Mouse (Mus musculus) heart, embryonic 16.5 days (tissue): ENCODE data around the gene Lipk. TPM values are rescaled to one million over a fixed set of nuclear protein-coding genes. Genes with fewer than 3 reads are reported as not detected.

Experiments used
- ATAC-seq: fragments of 200-750 bp; cut with Nextera tagmentation; replicated peaks from 2 replicates; pipeline ENCODE4 v1.8.0; 2017; ENCODE audit warnings: moderate number of reproducible peaks; ENCODE audit not compliant: insufficient read depth, low FRiP score; ENCODE audit errors: extremely low read depth
- H3K27ac ChIP-seq: fragments of 300-500 bp; sonication (generic); 2 replicates; pipeline ENCODE4 v1.5.1; 2014; ENCODE audit warnings: mild to moderate bottlenecking, low read length, control low read depth, moderate library complexity
- H3K27me3 ChIP-seq: fragments of 300-500 bp; sonication (generic); 2 replicates; pipeline ENCODE4 v1.6.1; 2014; ENCODE audit warnings: low read length, mixed read lengths; ENCODE audit not compliant: control insufficient read depth, insufficient read depth
- H3K36me3 ChIP-seq: fragments of 300-500 bp; sonication (generic); 2 replicates; pipeline ENCODE4 v1.6.1; 2014; ENCODE audit not compliant: control insufficient read depth, insufficient read depth
- H3K4me1 ChIP-seq: fragments of 300-500 bp; sonication (generic); 2 replicates; pipeline ENCODE4 v1.6.1; 2014; ENCODE audit warnings: low read length, mixed read lengths; ENCODE audit not compliant: control insufficient read depth, insufficient read depth
- H3K4me2 ChIP-seq: fragments of 300-500 bp; sonication (generic); 2 replicates; pipeline ENCODE4 v1.6.1; 2014; ENCODE audit warnings: low read depth, mild to moderate bottlenecking, control low read depth, low read length
- H3K4me3 ChIP-seq: fragments of 300-500 bp; sonication (generic); 2 replicates; pipeline ENCODE4 v1.5.1; 2014; ENCODE audit warnings: mild to moderate bottlenecking, control low read depth, low read length
- H3K9ac ChIP-seq: fragments of 300-500 bp; sonication (generic); 2 replicates; pipeline ENCODE4 v1.6.1; 2014; ENCODE audit warnings: low read length, control low read depth
- H3K9me3 ChIP-seq: fragments of 300-500 bp; sonication (generic); replicated peaks from 2 replicates; pipeline ENCODE4 v1.6.1; 2016; ENCODE audit warnings: low read length; ENCODE audit not compliant: control insufficient read depth
- WGBS: fragments of 180-500 bp; shearing (Covaris S2); extraction: QIAGEN DNeasy Blood & Tissue Kit; methylation state at CpG from one replicate; pipeline ENCODE4 v1.1.7; 2014; 5-methylcytosine and 5-hydroxymethylcytosine counted together
- polyA plus RNA-seq: library from polyadenylated mRNA; unstranded; fragments of >200 nt; fragmentation: Nextera tagmentation; extraction: Ambion mirVana; gene quantifications from 2 replicates; pipeline ENCODE4 v1.2.1, GENCODE M21; 2015

Gene Lipk
- not detected in 2 replicates for polyA plus RNA-seq

DNA sequence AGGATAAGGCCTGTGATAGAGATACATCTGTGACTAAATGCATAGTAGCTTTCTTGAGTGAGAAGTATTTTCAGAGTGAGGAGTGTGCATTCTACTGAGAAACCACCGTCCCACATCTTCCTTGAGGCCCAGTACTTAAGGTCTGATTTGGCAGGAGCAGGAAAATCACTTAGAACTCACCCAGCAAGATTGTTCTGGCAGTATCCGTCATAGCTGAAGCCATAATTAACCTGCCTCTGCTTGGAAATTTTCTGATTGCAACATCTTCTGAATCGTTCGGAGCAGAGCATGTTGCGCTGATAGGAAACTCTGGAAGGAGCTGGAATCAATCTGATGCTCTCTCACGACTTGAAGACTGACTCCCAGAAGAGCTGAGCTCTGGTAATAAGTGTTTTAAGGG lies at the start of gene Lipk:
Gene Lipk (plus strand): TSS at position 289 of the 400 bp plus-strand sequence.
- no peaks in the 10 kb centered on the region for H3K9me3 ChIP-seq
- H3K27me3 ChIP-seq = no peaks in the 10 kb centered on the region
- H3K4me1 ChIP-seq = no peaks in the 10 kb centered on the region
- H3K36me3 ChIP-seq = no peaks in the 10 kb centered on the region
- 78% methylated on average over 6 of the region's 6 CpGs for WGBS
- no peak within 1 kb of the TSS for H3K4me2 ChIP-seq
- ATAC-seq = no peak
- no peak within 1 kb of the TSS for H3K27ac ChIP-seq
- no peak within 1 kb of the TSS for H3K4me3 ChIP-seq
- no peak within 1 kb of the TSS for H3K9ac ChIP-seq

DNA sequence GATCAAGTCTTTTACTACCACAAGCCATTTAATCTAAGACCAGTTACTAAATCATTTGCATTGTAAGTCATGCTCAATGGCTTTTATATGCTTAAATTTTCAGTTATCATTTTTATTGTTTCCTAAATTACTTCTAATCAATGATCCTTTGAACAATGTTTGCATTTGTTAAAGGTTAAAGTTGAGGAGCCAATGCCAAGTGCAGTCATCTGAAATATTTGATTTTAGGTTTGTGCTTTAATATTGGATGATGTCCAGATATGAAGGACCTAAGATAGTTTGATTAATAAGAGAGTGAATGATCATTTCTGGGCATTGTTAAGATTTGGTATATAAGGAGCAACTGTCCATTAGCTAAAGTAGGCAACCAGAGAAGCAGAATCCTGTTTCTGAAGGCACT lies 47.2 kb upstream of the Lipk start, which contains the start of gene Lipf:
Gene Lipf (plus strand): TSS at position 301 of the 400 bp plus-strand sequence.
- Histone ChIP-seq H3K4me1 (no peaks in the 10 kb centered on the region), H3K27me3 (no peaks in the 10 kb centered on the region), H3K4me3 (no peak within 1 kb of the TSS), H3K9me3 (no peaks in the 10 kb centered on the region), H3K36me3 (no peaks in the 10 kb centered on the region), H3K4me2 (no peak within 1 kb of the TSS), H3K9ac (no peak within 1 kb of the TSS), H3K27ac (no peak within 1 kb of the TSS)
- no peak for ATAC-seq

DNA sequence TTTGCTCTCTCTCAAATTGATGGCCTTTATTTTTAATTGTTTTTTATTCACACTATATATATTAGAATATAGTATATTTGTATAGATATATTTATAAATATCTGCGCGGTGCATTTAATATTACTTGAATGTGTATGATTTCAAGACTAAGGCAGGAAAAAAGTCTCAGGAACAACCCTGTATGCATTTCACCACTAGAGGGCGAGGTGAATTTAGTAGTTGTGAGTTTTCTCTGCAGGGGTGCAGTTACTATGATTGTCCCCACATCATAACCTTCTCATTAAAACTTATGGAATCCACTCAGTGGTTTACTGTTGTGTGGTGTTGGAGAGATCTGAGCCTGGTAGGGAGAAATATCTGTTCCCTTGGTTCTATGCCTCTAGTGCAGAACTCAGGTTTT lies 29.1 kb upstream of the Lipk start:
- Histone ChIP-seq H3K4me1 (no peaks in the 10 kb centered on the region), H3K9ac (no peak overlapping the region), H3K27me3 (no peaks in the 10 kb centered on the region), H3K36me3 (no peaks in the 10 kb centered on the region), H3K4me2 (no peak overlapping the region), H3K4me3 (no peak overlapping the region), H3K9me3 (no peaks in the 10 kb centered on the region), H3K27ac (no peak overlapping the region)
- no peak for ATAC-seq
- WGBS = 42% methylated on average over 3 of the region's 3 CpGs

DNA sequence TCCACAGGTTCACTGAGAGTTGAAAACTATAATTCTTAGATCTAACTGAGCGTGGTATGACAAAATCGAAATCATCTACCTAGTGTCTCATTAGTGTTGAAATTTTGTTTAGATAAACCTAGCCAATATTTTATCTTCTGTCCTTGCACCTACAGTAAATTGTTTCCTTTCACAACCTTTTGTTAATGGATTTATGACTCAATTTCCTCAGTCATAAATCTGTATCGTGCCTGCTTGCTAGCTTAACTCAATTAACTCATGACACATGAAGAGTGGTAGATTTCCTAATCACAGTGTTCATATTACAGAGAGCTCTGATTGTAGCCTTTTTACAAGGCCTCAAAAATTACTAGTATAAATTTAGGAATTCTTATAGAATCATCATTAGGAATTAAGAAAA lies 25.0 kb upstream of the Lipk start:
- Histone ChIP-seq H3K9me3 (no peaks in the 10 kb centered on the region), H3K4me3 (no peak overlapping the region), H3K4me1 (no peaks in the 10 kb centered on the region), H3K36me3 (no peaks in the 10 kb centered on the region), H3K4me2 (no peak overlapping the region), H3K9ac (no peak overlapping the region), H3K27ac (no peak overlapping the region), H3K27me3 (no peaks in the 10 kb centered on the region)
- 78% methylated on average over 3 of the region's 3 CpGs for WGBS
- no peak for ATAC-seq

DNA sequence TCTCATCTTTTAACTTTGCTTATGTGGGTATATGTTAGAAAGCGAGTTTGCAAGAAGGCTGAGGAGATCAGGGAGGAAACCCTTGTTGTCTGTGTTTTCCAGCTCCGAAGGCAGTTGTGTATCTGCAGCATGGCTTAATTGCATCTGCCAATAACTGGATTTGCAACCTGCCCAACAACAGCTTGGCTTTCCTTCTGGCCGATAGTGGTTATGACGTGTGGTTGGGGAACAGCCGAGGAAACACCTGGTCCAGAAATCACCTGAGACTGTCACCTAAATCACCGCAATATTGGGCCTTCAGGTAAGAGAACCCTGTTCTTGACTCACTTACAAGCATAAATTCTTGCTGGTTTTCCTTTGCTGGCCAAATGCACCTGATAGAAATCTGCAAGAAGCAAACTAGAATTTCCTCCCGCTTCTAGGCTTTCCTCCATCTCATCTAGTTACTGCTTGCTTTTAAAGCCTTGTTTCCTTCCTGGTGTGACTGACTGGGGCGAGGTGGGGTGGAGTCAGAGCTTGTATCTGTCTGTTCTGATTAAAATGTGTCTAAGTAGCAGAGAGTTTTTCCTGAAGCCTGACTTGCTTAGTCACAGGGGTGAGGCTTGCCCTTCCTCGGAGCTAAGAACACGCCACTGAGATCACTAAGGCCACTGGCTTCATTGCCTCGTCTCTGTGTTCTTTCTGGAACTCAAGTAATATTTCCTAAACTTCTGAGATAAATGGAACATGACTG lies 13.5 kb downstream of the Lipk start:
- Histone ChIP-seq H3K36me3 (no peaks in the 10 kb centered on the region), H3K4me3 (no peak overlapping the region), H3K4me2 (no peak overlapping the region), H3K9ac (no peak overlapping the region), H3K27me3 (no peaks in the 10 kb centered on the region), H3K27ac (no peak overlapping the region), H3K4me1 (no peaks in the 10 kb centered on the region), H3K9me3 (no peaks in the 10 kb centered on the region)
- WGBS = 72% methylated on average over 11 of the region's 11 CpGs
- no peak for ATAC-seq

DNA sequence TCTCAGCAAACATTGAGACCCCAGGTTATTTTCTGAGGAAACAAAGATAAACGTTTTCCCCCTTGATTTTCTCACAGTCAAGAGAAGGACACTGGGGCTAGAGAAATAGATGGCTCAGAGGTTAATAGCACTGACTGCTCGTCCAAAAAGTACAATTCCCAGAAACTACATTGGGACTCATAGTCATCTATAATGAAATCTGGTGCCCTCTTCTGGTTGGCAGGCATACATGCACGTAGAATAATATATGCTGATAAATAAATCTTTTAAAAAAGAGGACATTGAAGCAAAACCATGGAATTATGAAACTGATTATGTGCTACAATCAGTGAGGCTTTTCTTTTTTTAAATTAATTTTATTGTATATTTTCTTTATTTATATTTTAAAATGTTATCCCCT lies 14.7 kb downstream of the Lipk start:
- no peak overlapping the region for H3K9ac ChIP-seq
- H3K4me3 ChIP-seq = no peak overlapping the region
- no peaks in the 10 kb centered on the region for H3K36me3 ChIP-seq
- H3K4me1 ChIP-seq = no peaks in the 10 kb centered on the region
- no peak for ATAC-seq
- no peak overlapping the region for H3K27ac ChIP-seq
- no peak overlapping the region for H3K4me2 ChIP-seq
- no peaks in the 10 kb centered on the region for H3K9me3 ChIP-seq
- 38% methylated on average over 3 of the region's 3 CpGs for WGBS
- H3K27me3 ChIP-seq = no peaks in the 10 kb centered on the region

DNA sequence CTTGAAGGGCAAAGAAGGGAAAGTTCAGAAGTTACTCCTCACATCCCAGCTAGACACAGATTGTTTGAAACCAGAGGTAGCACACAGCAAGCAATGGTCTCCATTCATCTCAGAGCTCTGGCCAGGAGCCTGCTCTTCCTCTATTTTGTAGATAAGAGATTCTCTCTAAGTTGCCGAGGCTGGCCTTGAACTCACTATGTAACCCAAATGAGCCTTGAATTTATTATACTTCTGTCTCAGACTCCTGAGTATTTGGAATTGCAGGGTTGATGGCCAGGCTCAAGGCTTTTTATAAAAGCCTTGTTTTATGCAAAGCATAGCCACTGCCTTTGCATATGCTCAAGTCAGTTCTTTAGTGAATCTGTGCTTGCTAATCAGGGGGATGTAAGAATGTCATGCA lies 31.6 kb downstream of the Lipk start:
- H3K9ac ChIP-seq = no peak overlapping the region
- no peak for ATAC-seq
- no peaks in the 10 kb centered on the region for H3K9me3 ChIP-seq
- 39% methylated on average over 1 of the region's 1 CpGs for WGBS
- no peak overlapping the region for H3K4me2 ChIP-seq
- H3K36me3 ChIP-seq = no peaks in the 10 kb centered on the region
- no peak overlapping the region for H3K27ac ChIP-seq
- H3K4me3 ChIP-seq = no peak overlapping the region
- H3K27me3 ChIP-seq = no peaks in the 10 kb centered on the region
- no peaks in the 10 kb centered on the region for H3K4me1 ChIP-seq

DNA sequence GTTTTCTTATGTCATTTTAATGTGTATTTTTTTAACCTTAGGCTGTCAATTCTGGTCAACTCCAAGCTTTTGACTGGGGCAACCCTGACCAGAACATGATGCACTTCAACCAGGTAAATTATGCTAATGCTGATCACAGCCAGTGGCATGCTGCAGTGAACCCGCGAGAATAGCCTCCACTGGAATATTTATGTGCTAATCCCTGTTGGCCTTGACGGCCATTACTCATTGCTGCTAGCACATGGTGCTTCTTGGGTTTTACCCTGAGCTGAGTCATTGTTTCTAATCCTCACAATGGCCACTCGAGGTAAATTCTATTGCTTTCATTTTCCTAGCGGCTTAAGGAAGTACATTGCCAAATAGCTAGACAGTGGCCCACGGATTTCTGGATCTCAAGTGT lies 34.9 kb downstream of the Lipk start:
- H3K36me3 ChIP-seq = no peaks in the 10 kb centered on the region
- 70% methylated on average over 6 of the region's 6 CpGs for WGBS
- H3K4me2 ChIP-seq = no peak overlapping the region
- H3K4me1 ChIP-seq = no peaks in the 10 kb centered on the region
- H3K9me3 ChIP-seq = no peaks in the 10 kb centered on the region
- no peaks in the 10 kb centered on the region for H3K27me3 ChIP-seq
- no peak for ATAC-seq
- no peak overlapping the region for H3K27ac ChIP-seq
- no peak overlapping the region for H3K9ac ChIP-seq
- no peak overlapping the region for H3K4me3 ChIP-seq

DNA sequence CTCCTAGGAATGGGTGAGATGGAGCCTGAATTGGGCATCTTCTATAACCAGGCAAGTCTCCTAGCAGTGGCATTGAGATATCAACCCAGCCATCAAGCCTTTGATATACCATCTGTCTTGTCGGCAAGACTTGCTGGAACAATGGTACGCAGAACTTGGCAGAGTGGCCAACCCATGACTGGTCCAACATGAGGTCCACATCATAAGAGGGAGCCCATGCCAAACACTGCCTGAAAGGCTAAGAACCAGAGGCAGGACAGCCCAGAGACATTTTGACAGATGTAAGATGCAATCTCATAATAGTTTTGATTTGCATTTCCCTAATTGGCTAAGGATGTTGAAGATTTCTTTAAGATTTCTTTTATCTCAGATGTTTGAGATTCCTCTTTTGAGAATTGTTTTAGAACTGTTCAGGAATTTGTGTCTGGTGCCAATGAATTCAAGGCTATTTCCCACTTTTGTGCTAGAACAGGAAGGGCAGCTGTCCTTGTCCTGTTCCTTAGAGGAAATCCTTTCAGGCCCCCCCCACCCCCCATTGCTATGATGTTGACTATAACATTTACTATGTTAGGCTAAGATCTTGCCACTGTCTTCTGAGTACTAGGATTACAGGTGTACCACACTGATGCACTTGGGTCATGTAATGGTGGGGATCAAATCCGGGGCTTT lies 41.4 kb downstream of the Lipk start:
- H3K4me2 ChIP-seq = no peak overlapping the region
- H3K36me3 ChIP-seq = no peaks in the 10 kb centered on the region
- H3K9ac ChIP-seq = no peak overlapping the region
- H3K27ac ChIP-seq = no peak overlapping the region
- no peaks in the 10 kb centered on the region for H3K27me3 ChIP-seq
- ATAC-seq = no peak
- WGBS = 82% methylated on average over 3 of the region's 3 CpGs
- no peak overlapping the region for H3K4me3 ChIP-seq
- H3K9me3 ChIP-seq = no peaks in the 10 kb centered on the region
- no peaks in the 10 kb centered on the region for H3K4me1 ChIP-seq
